Mouse (Mus musculus) megakaryocyte, embryonic 14.5 days (primary cell): ENCODE results near the gene Prss48. TPM values are rescaled to one million over a fixed set of nuclear protein-coding genes. Genes with fewer than 3 reads are reported as not detected.
A peak's percentile ranks its signal among the peaks of the same experiment; 100 is the strongest.
"Not testable (repeated sequence)": the region's sequence is repeated elsewhere in the genome, so short reads cannot be mapped to it uniquely, and the experiment has no call there.

Experiments
- H3K27me3 ChIP-seq: replicated peaks from 2 replicates; pipeline ENCODE3; 2012; ENCODE audit warnings: inconsistent platforms
- H3K36me3 ChIP-seq: replicated peaks from 2 replicates; pipeline ENCODE3; 2012; ENCODE audit warnings: low read length, inconsistent platforms, mixed read lengths
- H3K4me1 ChIP-seq: 2 replicates; pipeline ENCODE4 v1.6.1; 2012; ENCODE audit warnings: inconsistent platforms
- H3K4me3 ChIP-seq: replicated peaks from 2 replicates; pipeline ENCODE3; 2012; ENCODE audit warnings: moderate library complexity, mild to moderate bottlenecking, inconsistent platforms
- H3K9me3 ChIP-seq: 2 replicates; pipeline ENCODE4 v1.6.1; 2012; ENCODE audit warnings: inconsistent platforms
- FLI1 ChIP-seq: IDR thresholded peaks from 2 replicates; pipeline ENCODE4 v1.6.1; 2012; ENCODE audit warnings: low read length, inconsistent platforms, mixed read lengths
- GATA1 ChIP-seq: IDR thresholded peaks from 3 replicates; pipeline ENCODE4 v1.6.1; 2012; ENCODE audit warnings: mixed read lengths, low read length, inconsistent platforms, borderline replicate concordance
- polyA plus RNA-seq: library from polyadenylated mRNA; stranded (reverse); fragments of >175 nt; gene quantifications from 2 replicates; pipeline ENCODE4 v1.2.3, GENCODE M21; 2012; ENCODE audit warnings: low replicate concordance; ENCODE audit not compliant: insufficient read depth

Gene Prss48
- polyA plus RNA-seq, 1 experiment, result not detected

- no peak overlapping the region for H3K4me3 ChIP-seq
- peaks cover 14% of the 10 kb centered on the region for H3K9me3 ChIP-seq
- no peaks in the 10 kb centered on the region for H3K4me1 ChIP-seq
- H3K36me3 ChIP-seq, result no peaks in the 10 kb centered on the region
- no peak for TF ChIP-seq FLI1
- TF ChIP-seq GATA1, result no peak
- peaks cover 8% of the 10 kb centered on the region for H3K27me3 ChIP-seq
Observed at GRCm38 (mm10) chr3:86011373-86011772, 9.1 kb upstream of the Prss48 start.

DNA sequence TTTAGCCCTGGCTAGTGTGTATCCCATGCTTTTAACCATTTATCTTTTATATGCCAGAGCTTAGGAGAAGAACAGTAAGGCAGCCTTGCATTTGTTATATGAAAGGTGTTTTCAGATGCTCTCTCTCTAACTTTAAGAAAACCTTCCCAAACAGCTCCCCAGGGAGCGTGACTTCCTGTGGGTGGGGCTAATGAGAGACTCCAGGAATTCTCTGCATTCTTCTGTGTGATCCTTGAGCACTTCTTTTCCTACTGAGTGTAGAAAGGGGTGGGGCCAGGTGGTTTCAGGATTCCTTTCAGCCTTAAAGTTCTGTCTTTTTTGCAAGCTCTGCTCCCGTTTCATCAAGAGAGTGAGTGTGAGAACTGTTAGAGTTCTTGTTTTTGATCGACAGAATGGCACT, 8.3 kb upstream of the Prss48 start:
- no peaks in the 10 kb centered on the region for H3K36me3 ChIP-seq
- H3K4me1 ChIP-seq, result no peaks in the 10 kb centered on the region
- no peak overlapping the region for H3K4me3 ChIP-seq
- TF ChIP-seq GATA1, result no peak
- TF ChIP-seq FLI1, result no peak
- peaks cover 14% of the 10 kb centered on the region for H3K9me3 ChIP-seq
- peaks cover 6% of the 10 kb centered on the region for H3K27me3 ChIP-seq

GRCm38 (mm10) chr3:86004751-86005150, 2.5 kb upstream of the Prss48 start:
- Histone ChIP-seq H3K27me3 (peaks cover 2% of the 10 kb centered on the region), H3K4me1 (no peaks in the 10 kb centered on the region), H3K4me3 (no peak overlapping the region), H3K36me3 (no peaks in the 10 kb centered on the region), H3K9me3 (peaks cover 12% of the 10 kb centered on the region; the same call in 1 of the 2 replicates)
- TF ChIP-seq FLI1, result no peak
- TF ChIP-seq GATA1, result no peak

GRCm38 (mm10) chr3:86002940-86003339, 649 bp upstream of the Prss48 start:
- Histone ChIP-seq H3K9me3 (peaks cover 5% of the 10 kb centered on the region; the same call in 1 of the 2 replicates), H3K27me3 (peaks cover 2% of the 10 kb centered on the region), H3K36me3 (no peaks in the 10 kb centered on the region), H3K4me3 (no peak overlapping the region), H3K4me1 (no peaks in the 10 kb centered on the region)
- TF ChIP-seq GATA1, result no peak
- no peak for TF ChIP-seq FLI1

- no peak overlapping the region for H3K4me3 ChIP-seq
- H3K27me3 ChIP-seq, result no peaks in the 10 kb centered on the region
- TF ChIP-seq FLI1, result no peak
- no peak for TF ChIP-seq GATA1
- no peaks in the 10 kb centered on the region for H3K36me3 ChIP-seq
- H3K4me1 ChIP-seq, result peaks cover 7% of the 10 kb centered on the region; the same call in 1 of the 2 replicates
- peaks cover 4% of the 10 kb centered on the region; the same call in 1 of the 2 replicates for H3K9me3 ChIP-seq
Observed at GRCm38 (mm10) chr3:86001271-86001670, 1.0 kb downstream of the Prss48 start.

DNA sequence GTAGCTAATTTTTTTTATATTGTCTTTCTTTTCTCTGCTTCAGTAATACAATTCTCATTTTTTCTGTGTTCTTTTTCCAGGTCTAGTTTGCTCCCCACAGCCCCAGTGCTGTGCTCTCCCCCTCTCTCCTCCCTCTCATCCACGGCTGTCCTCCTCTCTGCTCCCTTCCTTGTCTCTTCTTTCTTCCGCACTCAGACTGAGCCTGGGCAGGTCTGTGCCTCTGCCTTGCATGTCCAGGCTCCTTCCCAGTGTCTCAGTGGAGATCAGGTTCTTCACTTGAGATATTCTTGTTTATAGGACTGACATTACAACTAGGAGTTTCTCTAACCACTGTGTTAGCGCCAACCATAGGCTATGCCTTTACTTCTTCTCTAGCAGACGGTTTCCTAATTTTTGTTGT, 7.6 kb downstream of the Prss48 start:
- TF ChIP-seq FLI1, result no peak
- TF ChIP-seq GATA1, result no peak
- Histone ChIP-seq H3K4me1 (peaks cover 24% of the 10 kb centered on the region), H3K36me3 (no peaks in the 10 kb centered on the region), H3K9me3 (no peaks in the 10 kb centered on the region), H3K4me3 (no peak overlapping the region), H3K27me3 (no peaks in the 10 kb centered on the region)

DNA sequence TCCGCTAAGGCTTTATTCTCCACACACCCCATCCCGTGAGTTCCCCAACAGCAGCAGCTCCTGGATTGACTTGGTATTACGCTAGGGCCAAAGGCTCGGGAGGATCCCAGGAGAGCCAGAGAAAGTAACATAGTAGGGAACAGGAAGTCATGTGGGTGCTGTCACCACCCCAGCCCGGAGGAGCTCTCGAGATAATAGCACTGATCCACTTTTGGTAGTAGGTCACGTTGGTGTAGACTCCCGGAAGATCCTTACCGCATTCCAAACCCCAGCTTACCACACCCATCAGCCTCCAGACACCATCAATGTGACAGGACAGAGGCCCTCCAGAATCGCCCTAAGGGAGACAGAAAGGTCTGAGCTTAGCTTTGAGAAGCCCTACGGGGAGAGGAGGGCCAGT, 8.5 kb downstream of the Prss48 start:
- Histone ChIP-seq H3K9me3 (no peaks in the 10 kb centered on the region), H3K4me3 (peak overlapping the region; percentile 6), H3K4me1 (peaks cover 24% of the 10 kb centered on the region), H3K36me3 (no peaks in the 10 kb centered on the region), H3K27me3 (no peaks in the 10 kb centered on the region)
- TF ChIP-seq GATA1, result no peak
- TF ChIP-seq FLI1, result no peak

- no peak for TF ChIP-seq GATA1
- TF ChIP-seq FLI1, result no peak
- no peak overlapping the region for H3K4me3 ChIP-seq
- H3K4me1 ChIP-seq, result peaks cover 21% of the 10 kb centered on the region
- no peaks in the 10 kb centered on the region for H3K36me3 ChIP-seq
- no peaks in the 10 kb centered on the region for H3K9me3 ChIP-seq
- H3K27me3 ChIP-seq, result no peaks in the 10 kb centered on the region
Observed at GRCm38 (mm10) chr3:85991802-85992156, 10.5 kb downstream of the Prss48 start.

DNA sequence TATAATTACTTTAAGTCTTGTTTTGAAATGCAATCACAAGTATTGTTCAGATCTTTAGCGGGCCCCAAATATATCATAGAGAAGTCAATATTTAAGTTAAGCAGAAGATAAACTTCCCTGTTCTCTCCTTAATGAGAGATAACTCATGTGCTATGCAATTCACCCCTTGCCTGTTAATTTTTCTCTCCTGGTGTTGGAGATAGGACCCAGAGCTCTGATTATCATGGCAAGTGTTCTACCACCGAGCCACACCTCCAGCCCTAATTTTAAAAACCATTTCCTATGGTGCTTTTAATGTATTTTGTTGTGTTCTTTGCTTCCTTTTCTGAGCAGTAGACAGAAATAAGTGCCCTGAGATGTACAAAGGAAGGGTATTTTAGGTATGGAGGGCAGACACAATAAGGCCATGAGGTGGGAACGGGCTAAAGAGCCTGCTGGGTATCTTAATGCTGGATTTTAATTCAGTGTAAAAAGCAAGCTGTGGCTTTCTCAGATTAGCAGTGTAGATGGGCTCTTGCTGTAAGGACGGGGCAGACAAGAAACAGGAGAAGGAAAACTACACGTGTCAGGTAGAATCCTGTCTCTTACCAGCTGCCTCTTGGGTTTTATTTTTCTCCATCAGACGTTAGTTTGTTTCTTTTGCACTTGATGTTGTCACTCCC, 11.0 kb downstream of the Prss48 start:
- H3K4me1 ChIP-seq, result peaks cover 17% of the 10 kb centered on the region
- no peak for TF ChIP-seq FLI1
- no peak for TF ChIP-seq GATA1
- H3K4me3 ChIP-seq, result no peak overlapping the region
- no peaks in the 10 kb centered on the region for H3K36me3 ChIP-seq
- no peaks in the 10 kb centered on the region for H3K9me3 ChIP-seq
- no peaks in the 10 kb centered on the region for H3K27me3 ChIP-seq

- H3K9me3 ChIP-seq, result no peaks in the 10 kb centered on the region
- no peak for TF ChIP-seq FLI1
- TF ChIP-seq GATA1, result no peak
Observed at GRCm38 (mm10) chr3:85987225-85987624, 15.1 kb downstream of the Prss48 start.

GRCm38 (mm10) chr3:85984537-85984936, 17.8 kb downstream of the Prss48 start:
- Histone ChIP-seq H3K9me3 (peaks cover 7% of the 10 kb centered on the region), H3K27me3 (no peaks in the 10 kb centered on the region), H3K4me3 (no peak overlapping the region), H3K36me3 (no peaks in the 10 kb centered on the region), H3K4me1 (no peaks in the 10 kb centered on the region)
- no peak for TF ChIP-seq GATA1
- no peak for TF ChIP-seq FLI1

More at GRCm38 (mm10) chr3:85987225-85987624, 15.1 kb downstream of the Prss48 start:
- H3K4me3 ChIP-seq, result no peak overlapping the region
- peaks cover 11% of the 10 kb centered on the region for H3K4me1 ChIP-seq
- H3K36me3 ChIP-seq, result no peaks in the 10 kb centered on the region
- H3K27me3 ChIP-seq, result no peaks in the 10 kb centered on the region

DNA sequence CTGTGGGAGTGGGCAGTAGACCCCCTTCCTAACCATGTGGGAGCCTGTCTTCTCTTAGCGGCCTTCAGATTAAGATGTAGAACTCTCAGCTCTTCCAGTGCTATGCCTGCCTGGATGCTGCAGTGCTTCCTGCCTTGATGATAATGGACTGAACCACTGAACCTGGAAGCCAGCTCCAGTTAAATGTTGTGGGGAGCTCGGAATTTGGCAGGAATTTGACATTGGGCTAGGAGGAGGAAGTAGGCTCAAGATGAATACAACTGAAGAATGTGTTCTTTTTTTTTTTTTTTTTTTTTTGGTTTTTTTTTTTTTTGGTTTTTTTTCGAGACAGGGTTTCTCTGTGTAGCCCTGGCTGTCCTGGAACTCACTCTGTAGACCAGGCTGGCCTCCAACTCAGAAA, 20.5 kb downstream of the Prss48 start:
- not testable (repeated sequence) for H3K4me3 ChIP-seq, H3K27me3 ChIP-seq, H3K36me3 ChIP-seq

More for the DNA sequence above, 20.5 kb downstream of the Prss48 start:
- H3K4me1 ChIP-seq, H3K9me3 ChIP-seq: not testable (repeated sequence)
